Mouse (Mus musculus) forebrain, embryonic 16.5 days (tissue): ENCODE measurements around the gene Smg9. TPM values are rescaled to one million over a fixed set of nuclear protein-coding genes. Genes with fewer than 3 reads are reported as not detected.

Source experiments
- ATAC-seq: fragments of 200-750 bp; cut with Nextera tagmentation; 2 replicates; pipeline ENCODE4 v1.8.0; 2017; ENCODE audit warnings: mild to moderate bottlenecking, moderate library complexity
- H3K27ac ChIP-seq: fragments of 300-500 bp; sonication (generic); 2 replicates; pipeline ENCODE4 v1.5.1; 2014; ENCODE audit warnings: low read length, control low read depth
- H3K27me3 ChIP-seq: fragments of 300-500 bp; sonication (generic); replicated peaks from 2 replicates; pipeline ENCODE4 v1.6.1; 2014; ENCODE audit warnings: low read length; ENCODE audit not compliant: control insufficient read depth, insufficient read depth
- H3K36me3 ChIP-seq: fragments of 300-500 bp; sonication (generic); 2 replicates; pipeline ENCODE4 v1.6.1; 2014; ENCODE audit not compliant: control insufficient read depth, insufficient read depth
- H3K4me1 ChIP-seq: fragments of 300-500 bp; sonication (generic); replicated peaks from 2 replicates; pipeline ENCODE4 v1.6.1; 2014; ENCODE audit warnings: low read length; ENCODE audit not compliant: control insufficient read depth, insufficient read depth
- H3K4me2 ChIP-seq: fragments of 300-500 bp; sonication (generic); 2 replicates; pipeline ENCODE4 v1.6.1; 2014; ENCODE audit warnings: mild to moderate bottlenecking, low read length, control low read depth
- H3K4me3 ChIP-seq: fragments of 300-500 bp; sonication (generic); replicated peaks from 2 replicates; pipeline ENCODE4 v1.5.1; 2014; ENCODE audit warnings: mild to moderate bottlenecking, low read length, control low read depth
- H3K9ac ChIP-seq: fragments of 300-500 bp; sonication (generic); replicated peaks from 2 replicates; pipeline ENCODE4 v1.6.1; 2014; ENCODE audit warnings: low read depth, low read length, control low read depth
- H3K9me3 ChIP-seq: fragments of 300-500 bp; sonication (generic); 2 replicates; pipeline ENCODE4 v1.6.1; 2016; ENCODE audit warnings: low read length; ENCODE audit not compliant: control insufficient read depth
- WGBS: fragments of 180-500 bp; shearing (Covaris S2); extraction: QIAGEN DNeasy Blood & Tissue Kit; methylation state at CpG from one replicate; pipeline ENCODE4 v1.1.7; 2014; 5-methylcytosine and 5-hydroxymethylcytosine counted together
- polyA plus RNA-seq: library from polyadenylated mRNA; unstranded; fragments of >200 nt; fragmentation: Nextera tagmentation; extraction: Ambion mirVana; gene quantifications from 2 replicates; pipeline ENCODE4 v1.2.1, GENCODE M21; 2015

Smg9 gene
- polyA plus RNA-seq, 1 experiment from 2014 or later: 35.2 TPM

GRCm38 (mm10) chr7:24373538-24374379, 25.7 kb upstream of the Smg9 start:
- peak; percentile 61; the same call in 1 of the 2 replicates for ATAC-seq
- Histone ChIP-seq H3K27me3 (peaks cover 5% of the 10 kb centered on the region; the same call in 1 of the 2 replicates), H3K27ac (peak overlapping the region; percentile 28), H3K4me2 (peak overlapping the region; percentile 24; the same call in 1 of the 2 replicates), H3K9ac (peak overlapping the region; percentile 29; the same call in 1 of the 2 replicates), H3K36me3 (no peaks in the 10 kb centered on the region), H3K9me3 (no peaks in the 10 kb centered on the region), H3K4me3 (no peak overlapping the region), H3K4me1 (peaks cover 14% of the 10 kb centered on the region)
- WGBS: 18% methylated on average over 17 of the region's 20 CpGs

DNA sequence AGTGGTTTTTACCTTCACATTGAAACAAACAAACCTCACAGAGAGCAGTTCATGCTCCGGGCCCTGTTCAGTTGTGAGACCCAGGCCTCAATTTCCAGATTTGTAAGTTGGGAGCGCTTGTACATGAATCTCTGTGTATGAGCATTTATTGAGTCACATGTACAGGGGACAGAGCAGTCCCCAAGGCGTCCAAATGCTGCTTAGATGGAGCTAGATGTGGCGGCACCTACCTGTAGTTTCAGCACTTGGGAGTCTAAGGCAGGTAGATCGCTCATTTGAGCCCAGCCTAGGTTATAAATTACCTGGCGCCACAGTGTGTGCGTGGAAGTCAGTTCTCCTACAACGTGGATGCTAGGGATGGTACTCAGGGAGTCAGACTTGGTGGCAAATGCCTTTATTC, 23.0 kb upstream of the Smg9 start:
- Histone ChIP-seq H3K4me3 (no peak overlapping the region), H3K27me3 (peaks cover 5% of the 10 kb centered on the region; the same call in 1 of the 2 replicates), H3K4me2 (no peak overlapping the region), H3K27ac (no peak overlapping the region), H3K36me3 (no peaks in the 10 kb centered on the region), H3K4me1 (peaks cover 14% of the 10 kb centered on the region), H3K9me3 (no peaks in the 10 kb centered on the region), H3K9ac (no peak overlapping the region)
- ATAC-seq: no peak
- 88% methylated on average over 8 of the region's 8 CpGs for WGBS

- Histone ChIP-seq H3K36me3 (no peaks in the 10 kb centered on the region), H3K9me3 (no peaks in the 10 kb centered on the region), H3K9ac (peak overlapping the region; percentile 24), H3K4me3 (peak overlapping the region; percentile 18), H3K27me3 (peaks cover 5% of the 10 kb centered on the region; the same call in 1 of the 2 replicates), H3K4me2 (peak overlapping the region; percentile 36), H3K4me1 (peaks cover 14% of the 10 kb centered on the region), H3K27ac (no peak overlapping the region)
- 7% methylated on average over 49 of the region's 49 CpGs for WGBS
- ATAC-seq: 0 out of 2 replicates have a peak, but pooled peaks have one; percentile 27
These were observed 22.1 kb upstream of the Smg9 start for GRCm38 (mm10) chr7:24377091-24377865.

- H3K9ac ChIP-seq: no peak overlapping the region
- H3K4me2 ChIP-seq: no peak overlapping the region
- H3K27ac ChIP-seq: no peak overlapping the region
- 67% methylated on average over 10 of the region's 10 CpGs for whole genome bisulfite sequencing
- H3K9me3 ChIP-seq: no peaks in the 10 kb centered on the region
- no peak for ATAC-seq
- H3K4me3 ChIP-seq: no peak overlapping the region
- peaks cover 14% of the 10 kb centered on the region for H3K4me1 ChIP-seq
- peaks cover 5% of the 10 kb centered on the region; the same call in 1 of the 2 replicates for H3K27me3 ChIP-seq
- no peaks in the 10 kb centered on the region for H3K36me3 ChIP-seq
These were observed 21.2 kb upstream of the Smg9 start for GRCm38 (mm10) chr7:24378049-24378701.

DNA sequence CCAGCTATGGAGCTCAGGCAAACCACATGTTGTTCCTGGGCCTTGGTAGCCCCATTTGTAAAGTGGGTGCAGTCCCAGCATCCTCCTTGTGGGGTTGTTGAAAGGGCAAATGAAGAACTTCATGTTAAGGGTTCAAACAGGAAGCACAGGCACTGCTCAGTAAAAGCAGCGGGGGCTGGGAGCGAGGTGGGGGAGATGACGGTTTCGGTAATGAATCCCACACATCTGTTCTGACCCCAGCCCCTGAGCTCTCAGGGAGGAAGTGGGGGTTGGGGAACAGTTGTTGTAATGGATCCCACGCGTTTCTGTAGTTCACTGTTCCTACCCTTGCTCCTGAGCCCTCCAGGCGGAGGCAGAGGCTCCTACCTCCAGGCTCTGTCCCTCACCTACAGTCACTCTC, 19.5 kb upstream of the Smg9 start:
- H3K4me3 ChIP-seq: no peak overlapping the region
- H3K4me2 ChIP-seq: no peak overlapping the region
- no peaks in the 10 kb centered on the region for H3K9me3 ChIP-seq
- no peak overlapping the region for H3K27ac ChIP-seq
- ATAC-seq: no peak
- H3K36me3 ChIP-seq: no peaks in the 10 kb centered on the region
- H3K4me1 ChIP-seq: peaks cover 8% of the 10 kb centered on the region; the same call in 1 of the 2 replicates
- H3K27me3 ChIP-seq: peaks cover 5% of the 10 kb centered on the region; the same call in 1 of the 2 replicates
- 76% methylated on average over 7 of the region's 7 CpGs for WGBS
- H3K9ac ChIP-seq: no peak overlapping the region

GRCm38 (mm10) chr7:24380370-24380769, 19.0 kb upstream of the Smg9 start:
- Histone ChIP-seq H3K9me3 (no peaks in the 10 kb centered on the region), H3K4me2 (no peak overlapping the region), H3K4me3 (no peak overlapping the region), H3K9ac (no peak overlapping the region), H3K27ac (no peak overlapping the region), H3K27me3 (peaks cover 5% of the 10 kb centered on the region; the same call in 1 of the 2 replicates), H3K36me3 (no peaks in the 10 kb centered on the region), H3K4me1 (peaks cover 8% of the 10 kb centered on the region; the same call in 1 of the 2 replicates)
- no peak for ATAC-seq
- WGBS: 83% methylated on average over 2 of the region's 2 CpGs

GRCm38 (mm10) chr7:24382730-24383372, 16.6 kb upstream of the Smg9 start:
- Histone ChIP-seq H3K4me1 (no peaks in the 10 kb centered on the region; the same call in 1 of the 2 replicates), H3K4me2 (no peak overlapping the region), H3K4me3 (no peak overlapping the region), H3K9me3 (no peaks in the 10 kb centered on the region), H3K36me3 (no peaks in the 10 kb centered on the region), H3K27ac (no peak overlapping the region), H3K9ac (no peak overlapping the region), H3K27me3 (no peaks in the 10 kb centered on the region)
- no peak for ATAC-seq
- 79% methylated on average over 16 of the region's 16 CpGs for WGBS

DNA sequence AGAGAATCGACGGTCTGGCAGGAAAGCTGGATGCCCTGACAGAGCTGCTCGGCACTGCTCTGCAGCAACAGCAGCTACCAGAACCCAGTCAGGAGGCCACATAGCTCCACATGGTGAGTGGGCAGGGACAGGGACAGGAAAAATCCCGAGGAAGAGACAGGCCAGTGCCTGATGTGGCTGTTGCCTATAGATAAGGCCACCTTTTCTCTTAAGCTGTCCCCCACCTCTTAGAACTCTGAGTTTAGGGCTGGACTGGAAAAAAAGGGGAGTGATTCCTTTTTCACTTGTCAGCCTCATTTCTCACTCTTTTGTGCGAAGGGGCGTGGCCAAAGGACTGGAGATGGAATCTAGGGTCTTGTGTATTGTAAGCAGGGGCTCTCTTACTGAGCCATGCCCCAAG, 15.3 kb upstream of the Smg9 start:
- Histone ChIP-seq H3K9ac (no peak overlapping the region), H3K27me3 (no peaks in the 10 kb centered on the region), H3K9me3 (no peaks in the 10 kb centered on the region), H3K4me3 (no peak overlapping the region), H3K4me1 (no peaks in the 10 kb centered on the region; the same call in 1 of the 2 replicates), H3K36me3 (no peaks in the 10 kb centered on the region), H3K27ac (no peak overlapping the region), H3K4me2 (no peak overlapping the region)
- WGBS: 67% methylated on average over 6 of the region's 6 CpGs
- ATAC-seq: no peak
